Mouse (Mus musculus) liver, embryonic 11.5 days (tissue): ENCODE results near the gene Bcar1. TPM values are rescaled to one million over a fixed set of nuclear protein-coding genes. Genes with fewer than 3 reads are reported as not detected.

Experiments
- ATAC-seq: fragments of 200-750 bp; cut with Nextera tagmentation; replicated peaks from 2 replicates; pipeline ENCODE4 v1.8.0; 2017; ENCODE audit warnings: moderate number of reproducible peaks, mild to moderate bottlenecking, moderate TSS enrichment, moderate library complexity; ENCODE audit not compliant: low FRiP score
- DNase-seq: peaks from one replicate; pipeline ENCODE4 v3.0.0-alpha.2; 2017; ENCODE audit warnings: low spot score
- H3K27ac ChIP-seq: fragments of 300-500 bp; sonication (generic); 2 replicates; pipeline ENCODE4 v1.5.1; 2014; ENCODE audit warnings: mild to moderate bottlenecking, low read depth, low read length, control low read depth
- H3K27me3 ChIP-seq: fragments of 300-500 bp; sonication (generic); replicated peaks from 2 replicates; pipeline ENCODE4 v1.6.1; 2014; ENCODE audit warnings: low read length, mixed read lengths; ENCODE audit not compliant: control insufficient read depth, insufficient read depth
- H3K36me3 ChIP-seq: fragments of 300-500 bp; sonication (generic); 2 replicates; pipeline ENCODE4 v1.6.1; 2014; ENCODE audit warnings: mild to moderate bottlenecking, low read length, moderate library complexity, mixed read lengths; ENCODE audit not compliant: control insufficient read depth, insufficient read depth
- H3K4me1 ChIP-seq: fragments of 300-500 bp; sonication (generic); replicated peaks from 2 replicates; pipeline ENCODE4 v1.6.1; 2014; ENCODE audit warnings: low read length, mixed read lengths; ENCODE audit not compliant: control insufficient read depth, insufficient read depth
- H3K4me2 ChIP-seq: fragments of 300-500 bp; sonication (generic); 2 replicates; pipeline ENCODE4 v1.6.1; 2014; ENCODE audit warnings: mild to moderate bottlenecking, control low read depth, moderate library complexity
- H3K4me3 ChIP-seq: fragments of 300-500 bp; sonication (generic); 2 replicates; pipeline ENCODE4 v1.5.1; 2014; ENCODE audit warnings: low read depth, low read length, control low read depth
- H3K9ac ChIP-seq: fragments of 300-500 bp; sonication (generic); 2 replicates; pipeline ENCODE4 v1.6.1; 2014; ENCODE audit warnings: low read depth, low read length, control low read depth
- H3K9me3 ChIP-seq: fragments of 300-500 bp; sonication (generic); 2 replicates; pipeline ENCODE4 v1.6.1; 2016; ENCODE audit warnings: low read length, inconsistent platforms, mixed read lengths; ENCODE audit not compliant: control insufficient read depth
- WGBS: fragments of 180-500 bp; shearing (Covaris S2); extraction: QIAGEN DNeasy Blood & Tissue Kit; methylation state at CpG from one replicate; pipeline ENCODE4 v1.1.7; 2014; 5-methylcytosine and 5-hydroxymethylcytosine counted together
- polyA plus RNA-seq: library from polyadenylated mRNA; unstranded; fragments of >200 nt; fragmentation: Nextera tagmentation; extraction: Ambion mirVana; gene quantifications from 2 replicates; pipeline ENCODE4 v1.2.1, GENCODE M21; 2014

The Bcar1 gene
- polyA plus RNA-seq, 1 experiment from 2014 or later, result 27.8 TPM

DNA sequence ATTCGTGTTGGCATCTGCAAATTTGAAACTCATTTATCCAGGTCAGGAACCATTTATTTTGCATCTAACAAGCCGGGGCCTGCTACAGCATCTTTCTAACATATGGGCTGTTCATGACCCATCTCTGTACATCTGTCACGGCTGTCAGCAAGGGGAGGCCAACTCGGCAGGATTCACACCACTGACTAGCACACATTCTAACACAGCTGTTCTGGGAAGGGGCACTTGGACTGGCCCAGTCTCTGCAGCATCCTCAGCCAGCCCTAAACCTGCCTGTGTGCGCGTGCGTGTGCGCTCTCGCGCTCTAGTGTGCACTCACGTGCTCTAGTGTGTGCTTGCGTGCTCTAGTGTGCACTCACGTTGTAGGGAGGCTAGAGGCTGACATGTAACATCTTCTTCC lies 17.1 kb upstream of the Bcar1 start:
- no peak for ATAC-seq
- no peak overlapping the region for H3K4me2 ChIP-seq
- no peaks in the 10 kb centered on the region for H3K27me3 ChIP-seq
- no peak overlapping the region for H3K27ac ChIP-seq
- H3K4me1 ChIP-seq, result no peaks in the 10 kb centered on the region
- H3K4me3 ChIP-seq, result no peak overlapping the region
- DNase-seq, result no peak
- no peak overlapping the region for H3K9ac ChIP-seq
- 91% methylated on average over 13 of the region's 13 CpGs for WGBS
- H3K36me3 ChIP-seq, result peaks cover 4% of the 10 kb centered on the region; the same call in 1 of the 2 replicates
- no peaks in the 10 kb centered on the region for H3K9me3 ChIP-seq

DNA sequence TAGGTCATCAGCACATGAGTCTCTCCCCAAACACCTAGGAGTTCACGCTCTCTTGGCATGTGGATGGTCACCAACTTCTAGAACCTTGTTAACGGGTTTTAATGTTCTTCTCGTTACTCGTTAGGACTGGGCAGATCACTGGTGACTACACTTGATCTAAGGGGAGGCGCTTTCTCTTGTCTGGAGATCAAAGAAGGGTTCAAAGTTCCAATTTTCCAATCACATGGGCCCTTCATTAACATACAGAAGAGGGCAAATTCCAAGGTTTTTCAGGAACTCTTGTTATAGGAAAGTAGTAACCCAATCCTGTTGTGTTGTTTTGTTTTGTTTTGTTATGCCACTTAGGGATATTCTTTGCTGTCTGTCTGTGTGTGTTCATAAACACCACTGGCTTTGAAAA lies 15.2 kb upstream of the Bcar1 start:
- H3K36me3 ChIP-seq, result no peaks in the 10 kb centered on the region
- no peak overlapping the region for H3K27ac ChIP-seq
- no peaks in the 10 kb centered on the region for H3K27me3 ChIP-seq
- 82% methylated on average over 5 of the region's 5 CpGs for WGBS
- H3K4me1 ChIP-seq, result no peaks in the 10 kb centered on the region
- no peaks in the 10 kb centered on the region for H3K9me3 ChIP-seq
- no peak overlapping the region for H3K4me3 ChIP-seq
- DNase-seq, result no peak
- no peak for ATAC-seq
- H3K4me2 ChIP-seq, result no peak overlapping the region
- no peak overlapping the region for H3K9ac ChIP-seq

DNA sequence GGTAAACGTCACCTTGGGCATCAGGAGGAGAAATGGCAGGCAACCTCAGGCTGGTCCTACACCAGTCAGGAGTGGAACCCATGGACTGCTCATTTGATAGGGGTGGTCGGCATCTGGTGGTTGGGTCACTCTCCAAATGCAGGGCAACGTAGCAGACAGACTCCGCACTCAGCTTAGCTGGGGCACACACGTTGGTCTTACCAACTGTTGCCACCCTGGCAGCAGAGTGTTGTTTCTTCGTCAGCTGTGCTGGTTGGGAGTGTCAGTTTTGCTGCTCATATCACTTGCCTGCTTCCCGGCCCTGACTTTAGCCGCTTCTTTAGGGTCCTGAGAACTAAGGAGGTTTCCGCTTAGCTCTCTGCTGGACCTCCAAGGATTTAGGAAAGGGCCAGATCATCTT lies 14.0 kb upstream of the Bcar1 start:
- DNase-seq (no peak), ATAC-seq (no peak)
- no peaks in the 10 kb centered on the region for H3K27me3 ChIP-seq
- no peaks in the 10 kb centered on the region for H3K36me3 ChIP-seq
- H3K4me2 ChIP-seq, result no peak overlapping the region
- WGBS, result 84% methylated on average over 9 of the region's 9 CpGs
- no peak overlapping the region for H3K4me3 ChIP-seq
- H3K27ac ChIP-seq, result no peak overlapping the region
- H3K9ac ChIP-seq, result no peak overlapping the region
- no peaks in the 10 kb centered on the region for H3K4me1 ChIP-seq
- H3K9me3 ChIP-seq, result no peaks in the 10 kb centered on the region

DNA sequence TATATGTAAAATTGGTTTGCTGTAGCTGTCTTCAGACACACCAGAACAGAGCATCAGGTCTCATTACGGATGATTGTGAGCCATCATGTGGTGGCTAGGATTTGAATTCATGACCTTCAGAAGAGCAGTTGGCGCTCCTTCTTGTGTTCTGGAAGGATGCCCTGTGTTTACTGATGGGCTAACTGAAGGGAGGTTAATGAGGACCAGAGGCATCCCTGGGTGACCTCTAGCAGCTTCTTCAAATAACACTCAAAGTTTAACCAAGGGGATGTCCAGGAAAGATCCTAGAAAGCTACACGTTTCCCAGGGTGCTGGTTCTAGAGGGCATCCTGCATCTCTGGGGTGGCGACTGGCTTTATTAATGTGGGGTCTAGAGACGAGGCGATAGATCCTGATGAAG lies 11.1 kb upstream of the Bcar1 start:
- 79% methylated on average over 6 of the region's 6 CpGs for WGBS
- ATAC-seq (no peak), DNase-seq (no peak)
- no peak overlapping the region for H3K4me2 ChIP-seq
- no peaks in the 10 kb centered on the region for H3K36me3 ChIP-seq
- no peaks in the 10 kb centered on the region for H3K4me1 ChIP-seq
- H3K9ac ChIP-seq, result no peak overlapping the region
- no peak overlapping the region for H3K27ac ChIP-seq
- no peak overlapping the region for H3K4me3 ChIP-seq
- H3K27me3 ChIP-seq, result no peaks in the 10 kb centered on the region
- H3K9me3 ChIP-seq, result no peaks in the 10 kb centered on the region

DNA sequence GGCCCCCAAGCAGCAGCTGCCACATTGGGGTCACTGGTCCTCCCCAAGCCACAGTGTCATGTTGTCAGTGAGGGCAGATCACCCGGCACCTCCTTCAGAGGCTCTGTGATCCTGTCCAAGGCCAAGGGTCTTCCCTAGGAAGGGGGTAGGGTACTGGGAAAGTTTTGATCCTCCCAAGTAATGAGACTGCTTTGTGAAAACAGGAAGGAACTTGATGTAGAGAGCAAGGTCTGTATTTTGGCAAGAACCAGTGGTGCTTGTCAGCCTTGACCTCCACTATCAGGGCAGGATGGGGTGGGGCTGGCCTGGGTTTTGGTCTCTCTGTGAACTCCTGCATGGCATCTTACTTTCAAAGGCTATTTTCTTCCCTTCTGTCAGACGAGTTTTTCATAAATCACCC lies 10.5 kb upstream of the Bcar1 start:
- Histone ChIP-seq H3K36me3 (no peaks in the 10 kb centered on the region), H3K4me3 (no peak overlapping the region), H3K4me2 (no peak overlapping the region), H3K9ac (no peak overlapping the region), H3K9me3 (no peaks in the 10 kb centered on the region), H3K27ac (no peak overlapping the region), H3K27me3 (no peaks in the 10 kb centered on the region), H3K4me1 (no peaks in the 10 kb centered on the region)
- ATAC-seq (no peak), DNase-seq (no peak)
- WGBS, result 47% methylated on average over 2 of the region's 2 CpGs

DNA sequence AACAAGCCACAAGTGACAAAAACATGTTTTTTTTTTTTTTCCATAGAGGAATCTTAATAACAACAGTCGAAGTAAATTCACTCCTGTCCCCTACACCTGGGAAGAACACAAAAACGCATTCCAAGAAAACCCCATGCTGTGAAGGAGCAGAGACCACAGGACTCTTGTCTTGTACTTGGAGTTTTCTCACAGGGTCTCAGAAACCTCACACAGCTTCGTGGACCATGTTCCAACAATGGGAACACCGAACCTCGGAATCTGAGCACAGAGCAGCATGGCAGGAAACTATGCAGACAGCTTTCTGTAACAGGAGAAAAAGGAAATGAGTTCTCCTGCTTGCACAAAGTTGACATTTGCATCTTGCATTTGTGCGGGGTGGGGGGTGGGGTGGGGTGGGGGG lies 5.2 kb upstream of the Bcar1 start:
- no peaks in the 10 kb centered on the region for H3K36me3 ChIP-seq
- WGBS, result 41% methylated on average over 6 of the region's 6 CpGs
- H3K9ac ChIP-seq, result no peak overlapping the region
- H3K9me3 ChIP-seq, result no peaks in the 10 kb centered on the region
- no peak overlapping the region for H3K4me2 ChIP-seq
- H3K4me1 ChIP-seq, result peaks cover 13% of the 10 kb centered on the region
- H3K27ac ChIP-seq, result no peak overlapping the region
- no peak overlapping the region for H3K4me3 ChIP-seq
- peaks cover 15% of the 10 kb centered on the region for H3K27me3 ChIP-seq
- no peak for DNase-seq
- ATAC-seq, result no peak

DNA sequence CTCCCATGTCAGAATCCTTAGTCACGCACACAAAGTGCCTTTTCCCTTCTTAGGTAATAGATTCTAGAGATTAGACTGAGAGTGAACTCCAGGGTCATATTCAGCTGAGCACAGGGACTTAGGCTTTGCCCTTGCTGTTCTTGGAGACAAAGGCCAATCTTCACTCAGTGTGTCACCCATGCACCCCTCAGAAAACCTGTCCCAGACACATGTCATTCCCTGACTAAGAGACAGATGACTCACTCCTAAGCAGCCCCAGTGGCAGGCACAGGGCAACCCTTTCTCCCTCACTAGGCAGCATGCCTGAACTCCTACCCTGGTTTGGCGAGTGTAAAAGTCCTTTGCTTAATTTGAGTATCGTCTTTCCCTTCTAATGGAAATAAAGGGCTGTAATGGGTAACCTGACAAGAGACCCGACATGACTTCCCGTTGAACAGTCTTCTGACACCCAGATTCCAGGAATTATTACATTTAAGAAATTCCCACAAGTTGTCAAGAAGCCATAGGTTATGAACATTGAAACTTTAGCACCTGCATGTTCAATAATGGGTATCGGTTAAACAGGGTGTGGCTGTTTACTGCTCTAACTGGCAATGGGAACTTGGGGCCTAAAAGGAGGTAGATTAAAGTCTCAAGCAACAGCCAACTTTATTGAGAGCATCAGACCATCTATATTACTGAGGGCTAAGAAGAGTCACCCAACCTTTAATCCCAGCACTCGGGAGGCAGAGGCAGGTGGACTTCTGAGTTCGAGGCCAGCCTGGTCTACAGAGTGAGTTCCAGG lies 4.4 kb upstream of the Bcar1 start:
- H3K27me3 ChIP-seq, result peaks cover 18% of the 10 kb centered on the region
- no peak overlapping the region for H3K4me3 ChIP-seq
- H3K36me3 ChIP-seq, result no peaks in the 10 kb centered on the region
- no peaks in the 10 kb centered on the region for H3K9me3 ChIP-seq
- DNase-seq, result no peak
- H3K27ac ChIP-seq, result peak overlapping the region; percentile 21; the same call in 1 of the 2 replicates
- H3K4me2 ChIP-seq, result no peak overlapping the region
- peaks cover 13% of the 10 kb centered on the region for H3K4me1 ChIP-seq
- no peak overlapping the region for H3K9ac ChIP-seq
- 77% methylated on average over 8 of the region's 8 CpGs for WGBS
- no peak for ATAC-seq

DNA sequence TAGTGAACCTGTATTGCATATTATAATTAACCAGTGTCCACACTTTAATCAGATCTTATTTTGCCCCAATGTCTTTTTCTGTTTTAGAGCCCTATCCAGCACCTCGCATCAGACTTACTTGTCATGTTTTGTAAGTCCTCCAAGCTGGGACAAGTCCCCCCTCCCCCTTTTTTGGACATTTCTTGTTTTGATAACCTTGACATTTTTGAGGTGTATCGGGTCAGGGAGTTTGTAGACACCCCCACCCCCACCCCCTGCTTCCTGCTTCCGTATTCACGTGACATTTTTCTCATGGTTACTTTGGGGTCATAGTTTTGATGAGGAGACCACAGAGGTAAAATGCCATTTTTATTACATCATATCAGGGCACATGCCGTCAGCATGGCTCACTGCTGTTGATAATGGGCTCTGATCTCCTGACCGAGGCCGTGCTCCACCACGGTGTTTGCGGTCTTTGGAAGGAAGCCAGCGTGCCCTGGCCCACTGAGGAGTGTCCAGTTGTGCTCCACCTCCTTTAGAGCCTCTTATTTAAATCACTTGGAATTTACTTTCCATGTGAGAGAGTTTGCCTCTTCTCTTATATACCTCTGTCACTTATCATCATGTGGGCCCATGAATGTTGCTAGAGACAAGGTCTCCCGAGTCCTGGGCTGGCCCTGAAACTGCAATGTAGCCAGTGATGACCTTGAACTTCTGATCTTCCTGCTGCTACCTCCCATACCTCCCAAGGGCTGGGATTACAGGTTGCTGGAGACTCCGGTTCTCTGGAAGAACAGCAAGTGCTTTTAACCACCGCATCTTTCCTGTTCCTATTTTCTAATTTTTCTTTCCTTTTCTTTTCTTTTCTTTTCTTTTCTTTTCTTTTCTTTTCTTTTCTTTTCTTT lies 3.2 kb upstream of the Bcar1 start:
- H3K9ac ChIP-seq, result no peak overlapping the region
- no peaks in the 10 kb centered on the region for H3K9me3 ChIP-seq
- DNase-seq, result no peak
- WGBS, result 65% methylated on average over 13 of the region's 13 CpGs
- H3K4me1 ChIP-seq, result peaks cover 22% of the 10 kb centered on the region
- peaks cover 29% of the 10 kb centered on the region for H3K27me3 ChIP-seq
- H3K27ac ChIP-seq, result no peak overlapping the region
- H3K36me3 ChIP-seq, result no peaks in the 10 kb centered on the region
- H3K4me3 ChIP-seq, result no peak overlapping the region
- H3K4me2 ChIP-seq, result no peak overlapping the region
- ATAC-seq, result no peak
